Mouse (Mus musculus) CD4-positive, CD25-positive, alpha-beta regulatory T cell (primary cell): ENCODE results near the gene Vmn1r82. TPM values are rescaled to one million over a fixed set of nuclear protein-coding genes. Genes with fewer than 3 reads are reported as not detected.

ENCODE experiments used
- polyA plus RNA-seq: library from polyadenylated mRNA; unstranded; fragments of 100-300 nt; shearing (Covaris generic); gene quantifications from one replicate; pipeline ENCODE4 v1.2.1, GENCODE M21; 2017

Vmn1r82 gene
- polyA plus RNA-seq = not detected

DNA sequence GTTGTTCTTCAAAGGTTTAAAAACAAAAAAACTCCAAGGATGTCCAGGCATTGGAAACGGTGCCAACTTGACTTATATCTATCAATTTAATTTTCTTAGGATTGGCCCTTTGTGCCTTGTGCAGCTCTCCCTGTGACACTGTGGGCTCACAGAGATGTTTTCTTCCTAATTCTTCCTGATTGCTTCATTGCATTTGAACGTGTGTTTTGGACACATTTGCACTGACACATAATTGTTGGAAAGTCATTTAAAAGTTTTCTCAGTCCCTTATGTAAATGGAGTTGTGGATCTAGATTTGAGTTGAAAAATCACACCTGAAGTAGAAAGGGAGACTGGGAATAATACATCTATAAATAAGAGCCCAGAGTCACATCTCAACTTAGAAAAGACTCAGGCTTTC is at the start of gene Vmn1r82:
TSS of gene Vmn1r82 (plus strand) at position 301 of the 400 bp plus-strand sequence.

DNA sequence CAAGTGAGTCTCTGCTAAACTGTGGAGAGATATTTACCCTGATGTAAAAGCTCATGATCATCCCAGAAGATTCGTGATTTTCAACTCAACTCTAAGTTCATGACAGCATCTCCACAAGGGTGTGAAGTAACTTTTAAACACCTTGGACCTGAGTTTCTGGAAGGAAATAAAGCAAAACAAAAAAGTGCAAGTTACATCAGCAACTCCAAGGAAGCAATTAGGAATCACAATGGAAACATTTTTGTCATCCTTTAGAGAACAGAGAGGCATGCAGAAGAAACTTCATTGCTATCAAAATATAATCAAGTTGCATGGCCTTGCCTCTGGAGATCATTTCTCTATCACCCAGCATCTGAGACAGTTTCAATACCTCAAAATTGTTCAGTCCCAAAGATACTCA is 32.1 kb upstream of the Vmn1r82 start, which contains the start of gene Vmn1r81:
TSS of gene Vmn1r81 (minus strand) at position 101 of the 400 bp plus-strand sequence.

DNA sequence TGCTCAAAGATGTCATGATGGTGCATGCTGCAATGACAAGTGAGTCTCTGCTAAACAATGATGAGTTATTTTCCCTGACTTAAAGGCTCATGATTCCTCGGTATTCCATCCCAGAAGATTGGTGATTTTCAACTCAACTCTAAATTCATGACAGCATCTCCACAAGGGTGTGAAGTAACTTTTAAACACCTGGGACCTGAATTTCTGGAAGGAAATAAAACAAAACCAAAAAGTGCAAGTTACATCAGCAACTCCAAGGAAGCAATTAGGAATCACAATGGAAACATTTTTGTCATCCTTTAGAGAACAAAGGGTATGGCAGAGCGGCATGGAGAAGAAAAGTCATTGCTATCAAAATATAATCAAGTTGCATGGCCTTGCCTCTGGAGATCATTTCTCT is 29.2 kb downstream of the Vmn1r82 start, which contains the start of gene Vmn1r83:
TSS of gene Vmn1r83 (minus strand) at position 101 of the 400 bp plus-strand sequence.

Other genes starting within 250 kb of the Vmn1r82 start
- 0.07 TPM for gene Vmn1r78, start 150.2 kb upstream of the Vmn1r82 start, polyA plus RNA-seq
- gene Vmn1r79, start 129.2 kb upstream of the Vmn1r82 start, polyA plus RNA-seq = not detected
- 0.04 TPM for gene Vmn1r80, start 111.1 kb upstream of the Vmn1r82 start, polyA plus RNA-seq
- 0.07 TPM for gene Vmn1r81, start 32.2 kb upstream of the Vmn1r82 start, polyA plus RNA-seq
- not detected for gene Vmn1r83, start 29.1 kb downstream of the Vmn1r82 start, polyA plus RNA-seq
- gene Vmn1r84, start 68.8 kb downstream of the Vmn1r82 start, polyA plus RNA-seq = 0.05 TPM
- 3.5 TPM for gene Zfp551, start 122.3 kb downstream of the Vmn1r82 start, polyA plus RNA-seq
- gene Zfp606, start 177.9 kb downstream of the Vmn1r82 start, polyA plus RNA-seq = 9.9 TPM
- gene 2900092C05Rik, start 212.1 kb downstream of the Vmn1r82 start, polyA plus RNA-seq = not detected